Mouse (Mus musculus): ENCODE results near the gene Gm47841.

DNA sequence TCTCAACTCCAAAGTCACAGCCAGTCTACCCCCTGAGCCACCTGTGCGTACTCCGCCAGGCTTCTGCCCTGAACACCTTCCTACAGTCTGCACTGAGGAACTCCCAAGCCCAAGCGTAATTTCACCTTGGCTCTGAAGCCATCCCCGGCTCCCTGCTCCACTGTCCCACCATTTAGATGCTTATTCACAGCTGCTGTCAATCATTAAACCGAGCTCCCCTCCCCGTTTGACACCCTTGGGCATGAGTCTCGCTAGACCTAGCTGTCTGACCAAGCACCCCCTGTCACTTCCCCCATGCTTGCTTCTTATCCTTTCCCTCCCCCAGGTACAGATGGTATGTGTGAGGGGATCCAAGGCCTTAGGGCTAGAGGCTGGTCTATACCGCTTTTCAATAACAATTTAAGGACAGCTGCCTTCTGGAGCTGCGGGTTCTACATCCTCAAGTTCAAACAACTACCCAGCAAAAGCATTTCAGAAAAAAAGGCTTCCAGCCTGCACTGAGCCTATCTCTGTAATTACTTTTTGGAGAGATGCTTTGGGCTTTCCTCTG is 22.5 kb upstream of the Gm47841 start:
- no peak for TF ChIP-seq CTCF (IDR thresholded peaks at IDR 0.05; ENCODE audit: control insufficient read depth, insufficient read depth, insufficient read length)
- TF ChIP-seq MYOD1 (IDR thresholded peaks at IDR 0.05; ENCODE audit: control insufficient read depth, insufficient read length, low read depth) = no peak
- no peak for TF ChIP-seq MAX (IDR thresholded peaks at IDR 0.05)
- TF ChIP-seq USF1 (IDR thresholded peaks at IDR 0.05; ENCODE audit: low read depth) = no peak
- no peak for TF ChIP-seq MYOG (IDR thresholded peaks at IDR 0.05; ENCODE audit: control insufficient read depth, extremely low read depth, insufficient read length)

Measured in C2C12 (cell line).